Mouse (Mus musculus): ENCODE measurements at regions not wholly inside any gene's neighbourhood (a gene's known extent, or its start where the extent isn't known, plus 50 kb on each side); places are given as distances from the start of the nearest gene placed in this dataset.

- no peak for TF ChIP-seq CTCF (conservative IDR thresholded peaks at IDR 0.05; ENCODE audit: low read length)
- TF ChIP-seq NANOG (IDR thresholded peaks at IDR 0.05; ENCODE audit: borderline replicate concordance, low read length) = no peak
Observed at GRCm38 (mm10) chr9:61721851-61722250, 192.5 kb downstream of the Rplp1 start.

All from E14TG2a.4 (cell line).